Mouse (Mus musculus): ENCODE measurements around the gene Myt1l.

Gene Myt1l

DNA sequence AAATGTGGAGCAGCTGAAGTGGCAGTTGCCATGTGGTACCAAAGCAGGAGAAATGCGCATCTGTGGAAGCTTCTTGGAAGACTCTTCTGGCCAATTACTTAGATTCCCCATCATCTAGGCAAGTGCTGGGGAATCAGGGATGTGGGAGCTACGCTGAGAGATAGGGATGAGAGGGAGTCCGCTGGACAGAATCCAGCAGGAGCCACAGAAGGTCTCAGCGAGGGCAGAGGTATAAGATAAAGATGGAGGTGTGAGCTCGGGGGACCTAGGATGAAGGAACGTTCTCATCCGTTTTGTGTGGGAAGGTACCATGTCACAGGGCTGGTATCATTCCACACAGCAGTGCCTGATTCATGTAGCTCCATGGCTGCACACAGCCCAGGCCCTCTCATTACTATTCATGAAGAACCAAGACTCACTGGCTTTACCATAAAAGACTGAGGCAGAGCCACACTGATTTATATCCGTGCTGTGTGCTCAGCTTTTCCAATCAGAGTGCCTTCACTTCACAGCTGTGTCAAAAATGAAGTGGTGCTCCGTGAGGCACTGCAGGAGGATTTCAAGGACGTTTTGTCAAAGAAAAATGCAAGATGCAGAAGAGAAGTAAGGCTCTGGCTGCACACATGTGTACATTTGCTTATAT is 121.4 kb downstream of the Myt1l start:
- no peak for ATAC-seq (ENCODE audit: insufficient number of reproducible peaks, low FRiP score, low TSS enrichment)

DNA sequence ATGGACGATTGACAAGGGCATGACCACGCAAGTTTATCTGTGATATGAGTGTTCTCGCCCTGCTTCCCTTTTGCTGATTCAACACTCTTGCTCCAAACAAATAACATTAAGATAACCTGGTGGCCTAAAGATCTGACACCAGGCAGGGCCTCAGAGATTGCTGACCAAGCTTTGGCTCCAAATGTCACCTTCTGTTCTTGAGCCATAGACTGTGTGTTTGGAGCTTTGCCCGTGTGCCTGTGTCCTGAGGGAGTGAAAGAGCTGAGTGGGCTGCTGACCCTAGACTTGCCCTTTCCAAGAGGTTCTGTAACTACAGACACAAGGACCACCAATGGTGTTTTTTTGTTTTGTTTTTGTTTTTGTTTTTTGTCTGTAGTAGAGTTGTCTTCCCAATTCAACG is 124.3 kb downstream of the Myt1l start:
- no peak for ATAC-seq (ENCODE audit: insufficient number of reproducible peaks, low FRiP score, low TSS enrichment)

GRCm38 (mm10) chr12:29655197-29655632 is 127.0 kb downstream of the Myt1l start:
- no peak for ATAC-seq (ENCODE audit: insufficient number of reproducible peaks, low FRiP score, low TSS enrichment)

DNA sequence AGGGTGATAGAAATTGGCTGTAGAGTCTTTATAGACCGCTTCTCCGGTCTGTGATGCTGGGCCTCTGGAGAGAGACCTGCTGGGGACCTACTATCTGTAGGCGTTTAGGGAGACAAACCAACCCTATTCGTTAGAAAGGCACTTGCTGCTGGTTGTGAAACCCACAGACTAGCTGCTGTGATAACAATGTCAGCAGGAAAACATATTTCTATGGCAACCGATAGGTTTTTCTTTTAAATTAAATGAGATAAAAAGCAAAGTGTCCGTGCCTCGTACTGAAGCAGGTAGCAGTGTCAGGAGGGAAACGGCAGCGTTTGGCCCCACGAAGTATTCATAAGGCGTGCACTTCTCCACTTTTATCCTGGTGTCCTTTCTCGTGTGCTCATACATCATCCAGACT is 127.5 kb downstream of the Myt1l start:
- ATAC-seq (ENCODE audit: insufficient number of reproducible peaks, low FRiP score, low TSS enrichment) = no peak

GRCm38 (mm10) chr12:29657061-29657460 is 128.9 kb downstream of the Myt1l start:
- no peak for ATAC-seq (ENCODE audit: insufficient number of reproducible peaks, low FRiP score, low TSS enrichment)

DNA sequence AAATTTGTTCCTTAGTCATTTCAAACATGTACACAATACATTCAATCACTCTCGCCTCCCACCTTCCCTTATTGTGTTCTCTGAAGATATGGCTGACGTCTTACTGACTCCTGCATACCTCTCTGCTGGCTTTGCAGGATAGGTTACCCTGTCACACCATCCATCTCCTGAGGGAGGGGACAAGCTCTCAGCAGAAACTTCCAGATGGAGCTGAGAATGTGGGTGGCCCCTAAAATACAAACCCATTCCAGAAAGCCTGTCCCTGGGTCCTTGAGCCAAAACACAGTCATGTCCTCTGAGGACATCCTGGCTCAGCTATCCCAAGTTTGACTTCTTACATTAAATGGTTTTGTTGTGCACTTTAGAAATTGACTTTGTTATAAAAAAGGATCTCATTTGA is 129.7 kb downstream of the Myt1l start:
- ATAC-seq (ENCODE audit: insufficient number of reproducible peaks, low FRiP score, low TSS enrichment) = no peak

DNA sequence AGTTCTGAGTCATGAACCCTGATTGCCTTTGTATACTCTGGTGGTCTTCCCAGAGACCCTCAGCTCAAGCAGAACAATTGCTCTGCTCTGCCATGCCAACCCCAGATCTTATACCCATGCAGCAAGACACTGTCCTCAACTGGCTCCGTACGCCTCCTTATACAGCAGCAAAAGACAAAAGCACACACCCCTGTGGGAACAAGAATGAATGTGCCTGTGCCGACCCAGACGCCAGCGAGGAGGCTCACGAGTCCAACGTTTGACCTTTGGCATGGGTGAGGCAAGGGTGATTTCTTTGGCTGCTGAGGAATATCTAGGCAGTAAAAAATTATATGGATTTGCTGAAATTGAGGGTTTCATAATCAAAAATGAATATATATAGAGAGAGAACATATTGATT is 143.8 kb downstream of the Myt1l start:
- no peak for ATAC-seq (ENCODE audit: insufficient number of reproducible peaks, low FRiP score, low TSS enrichment)

DNA sequence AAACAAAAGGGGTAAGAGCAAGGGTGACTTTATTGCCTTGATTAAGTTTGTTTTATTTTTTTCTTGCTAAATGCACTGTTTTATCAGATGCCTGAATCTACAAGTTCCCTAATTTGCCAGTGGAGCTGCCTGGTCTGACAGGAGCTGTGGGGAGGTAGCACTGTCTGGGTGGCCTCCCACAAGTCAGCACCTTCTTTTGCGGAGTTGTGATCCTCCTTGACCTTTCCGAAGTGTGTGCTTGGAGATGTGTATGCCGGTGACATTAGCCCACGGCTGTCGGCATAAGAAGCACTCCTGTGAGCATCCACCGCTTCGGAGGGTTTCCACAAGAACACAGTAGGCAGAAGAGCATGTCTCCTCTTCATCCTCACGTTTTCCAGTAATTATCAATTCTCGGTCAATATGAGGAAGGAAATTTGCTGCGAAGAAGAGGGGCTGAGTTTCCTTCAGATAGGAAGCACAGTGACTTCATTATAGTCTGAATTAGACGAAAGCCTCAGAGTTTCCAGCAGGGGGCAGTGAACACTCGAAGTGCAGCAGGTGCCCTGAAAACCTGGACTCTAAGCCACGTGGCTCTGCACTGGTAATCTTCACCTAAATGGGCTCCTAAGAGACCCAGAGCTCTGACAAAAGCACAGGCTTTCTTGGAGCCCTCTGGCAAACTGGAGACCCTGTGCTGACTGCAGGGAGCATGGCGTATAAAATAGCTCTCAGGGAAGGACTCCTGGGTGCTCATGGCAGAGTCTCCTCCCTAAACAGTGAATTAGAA is 147.6 kb downstream of the Myt1l start:
- peak; percentile 37; the same call in 1 of the 2 replicates for ATAC-seq (ENCODE audit: insufficient number of reproducible peaks, low FRiP score, low TSS enrichment)

DNA sequence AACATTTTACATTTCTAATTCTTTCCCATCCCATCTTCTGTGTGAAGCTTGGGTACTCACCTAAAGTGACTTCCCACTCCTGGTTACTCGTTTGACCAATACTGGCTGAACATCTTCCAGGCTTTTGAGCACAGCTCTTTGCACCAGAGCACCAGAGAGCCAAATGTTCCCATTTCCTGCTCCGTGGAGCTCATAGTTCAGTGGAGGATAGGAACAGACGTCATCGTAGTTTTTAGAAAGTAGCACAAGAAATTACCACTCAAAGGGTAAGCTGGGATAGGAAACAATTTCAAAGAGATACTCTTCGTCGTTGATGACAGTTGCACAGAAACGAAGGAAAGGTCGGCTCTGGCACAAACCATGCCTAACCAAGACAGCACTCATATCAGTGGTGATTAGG is 154.2 kb downstream of the Myt1l start:
- ATAC-seq (ENCODE audit: insufficient number of reproducible peaks, low FRiP score, low TSS enrichment) = no peak

- no peak for ATAC-seq (ENCODE audit: insufficient number of reproducible peaks, low FRiP score, low TSS enrichment)
These were observed 154.8 kb downstream of the Myt1l start for GRCm38 (mm10) chr12:29682946-29683345.

DNA sequence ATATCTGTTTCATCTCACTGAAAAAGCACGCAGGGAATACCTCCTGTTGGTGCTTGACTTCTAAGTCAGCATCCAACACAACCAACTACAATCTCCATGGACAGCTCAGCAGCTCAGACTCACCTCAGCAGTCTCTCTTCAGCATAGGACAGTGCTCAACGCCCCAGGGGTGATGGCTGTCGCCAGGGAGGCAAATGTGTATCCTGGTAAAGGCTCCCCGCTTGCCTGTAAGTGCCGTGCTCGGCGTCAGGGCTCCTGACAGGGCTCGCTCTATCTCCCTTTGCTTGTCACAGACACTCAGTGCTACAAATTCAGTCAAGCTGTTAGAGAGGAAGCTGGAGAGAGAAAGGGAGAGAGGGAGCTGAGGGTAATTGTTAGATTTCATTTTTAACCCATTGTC is 158.1 kb downstream of the Myt1l start:
- no peak for ATAC-seq (ENCODE audit: insufficient number of reproducible peaks, low FRiP score, low TSS enrichment)

DNA sequence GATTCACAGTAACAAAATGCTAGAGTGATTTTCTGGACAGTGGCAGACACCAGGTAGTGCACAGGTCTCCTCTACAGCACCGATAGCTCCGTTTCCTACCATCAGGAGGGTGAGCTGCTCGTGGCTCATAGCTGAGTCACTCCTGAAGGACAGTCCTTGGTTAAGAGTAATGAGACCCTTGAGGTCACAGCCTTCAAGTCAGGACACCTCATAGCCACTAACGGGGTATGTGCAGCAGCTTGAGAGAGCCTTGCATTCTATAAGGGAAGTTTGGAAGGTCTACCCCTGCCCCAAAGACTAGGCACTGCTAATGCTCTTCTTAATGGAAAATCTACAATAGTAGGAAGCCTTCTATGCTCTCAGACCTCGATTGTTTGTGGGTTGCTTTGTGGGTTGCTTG is 163.4 kb downstream of the Myt1l start:
- ATAC-seq (ENCODE audit: insufficient number of reproducible peaks, low FRiP score, low TSS enrichment) = no peak

- ATAC-seq (ENCODE audit: insufficient number of reproducible peaks, low FRiP score, low TSS enrichment) = peak; percentile 45
These were observed 167.0 kb downstream of the Myt1l start for GRCm38 (mm10) chr12:29695194-29695593.

DNA sequence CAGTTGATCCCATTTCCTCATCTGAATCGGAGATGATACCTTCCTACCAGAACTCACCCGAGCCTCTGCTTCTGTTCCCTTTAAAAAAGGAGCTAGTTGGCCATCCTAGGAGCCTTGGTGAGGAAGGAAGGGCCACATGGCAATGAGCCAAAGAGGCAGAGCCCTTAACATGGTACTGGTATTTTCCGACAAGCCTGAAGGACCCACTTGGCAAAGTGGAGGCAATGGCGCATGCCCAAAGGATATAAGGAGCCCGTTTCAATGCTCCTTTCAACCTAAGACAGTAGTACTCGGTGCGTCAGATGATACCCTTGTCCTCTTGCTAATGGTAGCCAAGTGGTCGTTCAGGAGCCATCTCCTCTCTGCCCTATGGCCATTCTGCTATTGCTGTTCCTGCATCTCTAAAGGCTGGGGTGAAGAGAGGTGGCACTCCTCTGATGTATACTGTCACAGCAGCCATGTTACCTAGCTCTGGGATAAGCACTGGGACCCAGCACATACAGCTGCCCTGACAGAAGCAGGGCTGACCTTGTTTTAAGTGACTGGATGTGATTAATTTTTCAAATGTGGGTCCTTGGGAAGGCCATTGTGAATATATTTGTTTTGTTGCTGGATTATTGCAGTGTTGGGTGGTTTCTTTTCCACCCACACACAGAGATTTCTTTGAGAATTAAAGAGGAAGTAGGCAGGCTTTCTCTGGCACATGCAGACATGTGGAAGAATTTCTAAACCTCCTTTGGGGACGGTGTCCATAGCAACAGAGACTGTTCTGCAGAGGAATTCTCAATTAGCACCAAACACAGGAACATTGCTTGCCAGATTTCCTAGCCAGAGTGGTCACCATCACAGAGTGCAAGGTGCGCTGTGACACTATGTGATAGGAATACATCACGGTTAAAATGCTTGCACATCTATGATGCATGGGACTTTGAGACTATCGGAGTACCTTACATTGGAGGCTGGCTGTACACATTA is 169.6 kb downstream of the Myt1l start:
- no peak for ATAC-seq (ENCODE audit: insufficient number of reproducible peaks, low FRiP score, low TSS enrichment)

DNA sequence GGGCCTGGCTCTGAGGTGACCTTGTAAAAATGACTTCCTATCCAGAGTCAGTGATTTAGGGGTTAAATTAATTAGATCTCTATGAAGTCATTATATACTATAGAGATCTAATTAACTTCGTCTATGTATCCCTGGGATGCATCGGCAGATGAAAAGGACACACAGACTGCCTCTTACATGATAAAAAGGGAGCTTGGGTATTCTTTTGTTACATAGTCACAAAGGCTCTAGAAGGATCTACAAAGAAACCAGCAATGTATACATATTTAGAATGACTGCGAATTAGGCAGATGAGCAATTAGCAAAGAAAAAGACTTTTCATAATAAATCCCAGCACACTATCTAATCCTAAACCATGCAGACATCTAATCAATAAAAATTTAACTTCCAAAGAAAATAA is 170.4 kb downstream of the Myt1l start:
- no peak for ATAC-seq (ENCODE audit: insufficient number of reproducible peaks, low FRiP score, low TSS enrichment)

GRCm38 (mm10) chr12:29698976-29699375 is 170.8 kb downstream of the Myt1l start:
- ATAC-seq (ENCODE audit: insufficient number of reproducible peaks, low FRiP score, low TSS enrichment) = no peak

GRCm38 (mm10) chr12:29699386-29699785 is 171.2 kb downstream of the Myt1l start:
- no peak for ATAC-seq (ENCODE audit: insufficient number of reproducible peaks, low FRiP score, low TSS enrichment)

DNA sequence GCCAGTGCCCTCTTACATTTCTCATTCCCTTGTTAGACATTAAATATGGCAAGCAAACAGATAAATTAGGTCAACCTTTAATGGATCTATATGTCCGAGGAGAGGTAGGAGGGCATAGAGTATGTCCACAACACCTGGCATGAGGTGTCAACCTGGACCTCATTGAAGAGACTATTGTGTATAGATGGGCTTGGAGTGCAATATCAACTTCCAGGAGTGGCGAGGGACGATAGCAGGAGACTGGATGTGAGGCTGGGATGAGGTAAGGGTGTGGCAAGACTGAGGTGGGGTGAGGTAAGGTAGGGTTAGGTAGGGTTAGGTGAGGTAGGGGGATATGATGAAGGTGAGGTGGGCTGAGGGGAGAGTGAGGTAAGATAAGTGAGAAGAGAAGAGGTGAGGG is 171.8 kb downstream of the Myt1l start:
- no peak for ATAC-seq (ENCODE audit: insufficient number of reproducible peaks, low FRiP score, low TSS enrichment)

DNA sequence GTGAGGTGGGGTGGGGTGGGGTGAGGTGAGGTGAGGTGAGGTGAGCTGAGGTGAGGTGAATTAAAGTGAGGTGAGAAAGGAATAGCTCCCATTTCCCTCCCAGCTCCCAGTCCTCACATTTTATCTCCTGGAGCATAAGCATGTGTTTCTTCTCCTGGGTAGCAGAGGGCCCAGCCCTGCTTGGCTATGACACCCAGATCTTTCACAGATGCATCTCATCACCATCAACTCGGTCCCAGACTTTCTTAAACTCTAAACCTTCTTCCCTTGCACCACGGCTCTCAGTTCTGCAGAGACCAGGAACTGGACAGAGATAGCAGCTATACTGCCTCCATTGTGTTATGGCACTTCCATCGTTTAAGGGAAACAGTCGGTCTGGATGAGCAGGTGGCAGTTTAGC is 172.9 kb downstream of the Myt1l start:
- no peak for ATAC-seq (ENCODE audit: insufficient number of reproducible peaks, low FRiP score, low TSS enrichment)

DNA sequence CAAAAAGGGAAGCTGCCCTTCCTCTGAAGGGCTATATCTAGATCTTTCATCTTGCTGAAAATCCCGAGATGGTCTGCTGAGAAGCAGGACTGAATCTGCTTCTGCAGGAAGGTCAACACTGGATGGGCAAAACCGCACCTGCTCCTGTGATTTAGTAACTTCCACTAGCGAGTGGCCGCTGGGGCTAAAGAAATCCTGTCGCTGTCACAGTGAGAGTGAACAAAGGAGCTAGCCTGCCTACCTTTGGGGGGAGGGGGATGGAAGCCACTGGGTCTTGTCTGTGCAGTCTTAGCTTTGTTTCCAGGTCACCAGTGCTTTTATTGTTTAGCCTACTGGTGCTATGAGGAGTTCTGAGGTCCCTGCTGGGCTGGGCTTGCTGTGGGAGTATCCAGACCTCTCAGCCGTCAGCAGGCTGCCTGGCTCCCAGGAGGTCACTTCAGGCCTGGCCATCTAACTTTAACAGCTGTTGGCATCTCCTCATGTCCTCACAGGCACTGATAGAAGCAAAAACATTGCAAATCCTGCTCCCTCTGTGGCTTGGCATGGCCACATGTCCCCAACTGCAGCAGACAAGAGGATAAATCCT is 173.6 kb downstream of the Myt1l start:
- no peak for ATAC-seq (ENCODE audit: insufficient number of reproducible peaks, low FRiP score, low TSS enrichment)

GRCm38 (mm10) chr12:29702626-29703025 is 174.4 kb downstream of the Myt1l start:
- peak; percentile 53 for ATAC-seq (ENCODE audit: insufficient number of reproducible peaks, low FRiP score, low TSS enrichment)
